Mouse (Mus musculus): Measurements from ENCODE around the gene Sin3a.
A peak's percentile ranks its signal among the peaks of the same experiment; 100 is the strongest.

Sin3a gene

GRCm38 (mm10) chr9:57071801-57072351 lies at the start of gene Sin3a:
Gene Sin3a (plus strand): TSS chr9:57072040.
- peak; percentile 92 for DNase-seq (ENCODE audit: low spot score)

GRCm38 (mm10) chr9:57031756-57032155 lies 40.1 kb upstream of the Sin3a start:
- no peak for DNase-seq (ENCODE audit: low spot score)

GRCm38 (mm10) chr9:57056237-57056636 lies 15.6 kb upstream of the Sin3a start:
- DNase-seq (ENCODE audit: low spot score): peak; percentile 43

- DNase-seq (ENCODE audit: low spot score): no peak
These were observed 7.7 kb upstream of the Sin3a start for GRCm38 (mm10) chr9:57064164-57064563.

GRCm38 (mm10) chr9:57068266-57068665 lies 3.6 kb upstream of the Sin3a start:
- DNase-seq (ENCODE audit: low spot score): no peak

- DNase-seq (ENCODE audit: low spot score): no peak
These were observed 1.6 kb upstream of the Sin3a start for GRCm38 (mm10) chr9:57070262-57070661.

- DNase-seq (ENCODE audit: low spot score): no peak
These were observed 867 bp upstream of the Sin3a start for GRCm38 (mm10) chr9:57070800-57071545.

- no peak for DNase-seq (ENCODE audit: low spot score)
These were observed 717 bp downstream of the Sin3a start for GRCm38 (mm10) chr9:57072526-57072988.

GRCm38 (mm10) chr9:57072989-57073789 lies 1.3 kb downstream of the Sin3a start:
- DNase-seq (ENCODE audit: low spot score): peak; percentile 98

GRCm38 (mm10) chr9:57073790-57074094 lies 1.9 kb downstream of the Sin3a start:
- no peak for DNase-seq (ENCODE audit: low spot score)

- peak; percentile 64 for DNase-seq (ENCODE audit: low spot score)
These were observed 2.5 kb downstream of the Sin3a start for GRCm38 (mm10) chr9:57074171-57074821.

GRCm38 (mm10) chr9:57074822-57075603 lies 3.2 kb downstream of the Sin3a start:
- DNase-seq (ENCODE audit: low spot score): peak; percentile 75

GRCm38 (mm10) chr9:57075681-57076381 lies 4.0 kb downstream of the Sin3a start:
- peak; percentile 99 for DNase-seq (ENCODE audit: low spot score)

GRCm38 (mm10) chr9:57076701-57077660 lies 5.1 kb downstream of the Sin3a start:
- peak; percentile 89 for DNase-seq (ENCODE audit: low spot score)

GRCm38 (mm10) chr9:57082236-57082635 lies 10.4 kb downstream of the Sin3a start:
- DNase-seq (ENCODE audit: low spot score): no peak

GRCm38 (mm10) chr9:57117261-57117755 lies 45.5 kb downstream of the Sin3a start:
- DNase-seq (ENCODE audit: low spot score): no peak

- DNase-seq (ENCODE audit: low spot score): no peak
These were observed 57.8 kb downstream of the Sin3a start for GRCm38 (mm10) chr9:57129641-57130040.

- peak; percentile 98 for DNase-seq (ENCODE audit: low spot score)
These were observed 59.0 kb downstream of the Sin3a start, which contains the start of gene Man2c1 for GRCm38 (mm10) chr9:57130577-57131433. Gene Man2c1 (plus strand): TSS chr9:57130690.

GRCm38 (mm10) chr9:57137246-57137645 lies 65.4 kb downstream of the Sin3a start:
- no peak for DNase-seq (ENCODE audit: low spot score)
